Mouse (Mus musculus) neural tube, embryonic 12.5 days (tissue): ENCODE data around the gene Nutm1. TPM values are rescaled to one million over a fixed set of nuclear protein-coding genes. Genes with fewer than 3 reads are reported as not detected.

Source experiments
- ATAC-seq: fragments of 200-750 bp; cut with Nextera tagmentation; 2 replicates; pipeline ENCODE4 v1.8.0; 2017; ENCODE audit warnings: low read depth, mild to moderate bottlenecking, moderate TSS enrichment, moderate library complexity; ENCODE audit not compliant: low FRiP score
- H3K27ac ChIP-seq: fragments of 300-500 bp; sonication (generic); 2 replicates; pipeline ENCODE4 v1.5.1; 2016
- H3K27me3 ChIP-seq: fragments of 300-500 bp; sonication (generic); replicated peaks from 2 replicates; pipeline ENCODE4 v1.6.1; 2016; ENCODE audit warnings: mild to moderate bottlenecking
- H3K36me3 ChIP-seq: fragments of 300-500 bp; sonication (generic); 2 replicates; pipeline ENCODE4 v1.6.1; 2016; ENCODE audit warnings: mild to moderate bottlenecking
- H3K4me1 ChIP-seq: fragments of 300-500 bp; sonication (generic); 2 replicates; pipeline ENCODE4 v1.6.1; 2016
- H3K4me2 ChIP-seq: fragments of 300-500 bp; sonication (generic); replicated peaks from 2 replicates; pipeline ENCODE4 v1.6.1; 2016; ENCODE audit warnings: mild to moderate bottlenecking
- H3K4me3 ChIP-seq: fragments of 300-500 bp; sonication (generic); 2 replicates; pipeline ENCODE4 v1.5.1; 2016
- H3K9ac ChIP-seq: fragments of 300-500 bp; sonication (generic); 2 replicates; pipeline ENCODE4 v1.6.1; 2016; ENCODE audit warnings: mild to moderate bottlenecking
- H3K9me3 ChIP-seq: fragments of 300-500 bp; sonication (generic); 2 replicates; pipeline ENCODE4 v1.6.1; 2016; ENCODE audit warnings: mild to moderate bottlenecking
- WGBS: fragments of 180-500 bp; shearing (Covaris S2); methylation state at CpG from one replicate; pipeline ENCODE4 v1.1.7; 2016; 5-methylcytosine and 5-hydroxymethylcytosine counted together
- polyA plus RNA-seq: library from polyadenylated mRNA; unstranded; fragments of >200 nt; fragmentation: Nextera tagmentation; extraction: Ambion mirVana; gene quantifications from 2 replicates; pipeline ENCODE4 v1.2.1, GENCODE M21; 2016

Nutm1 gene
- polyA plus RNA-seq, 1 experiment from 2014 or later = not detected

DNA sequence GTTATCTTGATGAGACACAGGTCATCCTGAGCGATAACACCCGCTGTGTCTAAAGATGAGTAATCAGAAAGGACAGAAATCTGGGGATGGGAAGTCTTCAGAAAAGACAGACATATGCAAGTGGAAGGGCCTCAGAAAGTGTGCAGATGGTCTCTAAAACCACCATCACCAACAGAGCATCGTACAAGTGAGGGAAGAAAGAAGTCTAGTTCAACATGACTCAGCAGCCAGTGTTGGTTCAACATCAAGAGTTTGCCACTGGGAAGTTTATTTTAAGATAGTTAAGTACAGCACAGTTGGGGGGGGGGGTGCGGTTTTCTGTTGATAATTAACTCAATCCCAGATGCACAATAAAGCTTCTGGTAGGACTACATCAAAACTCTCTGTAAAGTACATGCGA is 38.2 kb downstream of the Nutm1 start:
- ATAC-seq = no peak
- Histone ChIP-seq H3K4me1 (no peaks in the 10 kb centered on the region), H3K36me3 (no peaks in the 10 kb centered on the region), H3K4me3 (no peak overlapping the region), H3K4me2 (no peak overlapping the region), H3K9me3 (no peaks in the 10 kb centered on the region), H3K27me3 (no peaks in the 10 kb centered on the region), H3K9ac (no peak overlapping the region), H3K27ac (no peak overlapping the region)
- WGBS = 89% methylated on average over 5 of the region's 5 CpGs

DNA sequence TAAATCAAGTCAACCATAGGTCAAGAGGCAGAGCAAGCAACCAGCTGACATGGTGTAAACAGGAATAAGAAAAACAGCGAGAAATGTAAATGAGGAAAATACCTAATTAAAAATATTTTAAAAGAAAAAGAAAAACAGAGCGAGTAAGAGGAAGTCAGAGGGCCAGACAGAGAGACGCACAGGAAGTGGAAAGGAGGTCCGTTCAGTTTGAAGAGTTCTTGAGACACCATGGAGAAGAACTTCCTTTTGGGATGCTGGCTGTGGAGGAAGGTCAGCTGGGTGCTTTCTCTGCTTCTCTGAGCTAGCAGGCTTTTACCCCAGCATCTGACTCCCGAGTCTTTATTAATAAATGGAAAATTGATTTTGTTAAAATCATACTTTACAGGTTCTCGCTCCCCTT is 41.5 kb downstream of the Nutm1 start:
- no peak overlapping the region for H3K4me2 ChIP-seq
- no peak overlapping the region for H3K27ac ChIP-seq
- no peaks in the 10 kb centered on the region for H3K9me3 ChIP-seq
- no peak overlapping the region for H3K4me3 ChIP-seq
- no peak for ATAC-seq
- H3K9ac ChIP-seq = no peak overlapping the region
- H3K27me3 ChIP-seq = no peaks in the 10 kb centered on the region
- H3K4me1 ChIP-seq = no peaks in the 10 kb centered on the region
- 82% methylated on average over 6 of the region's 6 CpGs for WGBS
- no peaks in the 10 kb centered on the region for H3K36me3 ChIP-seq

DNA sequence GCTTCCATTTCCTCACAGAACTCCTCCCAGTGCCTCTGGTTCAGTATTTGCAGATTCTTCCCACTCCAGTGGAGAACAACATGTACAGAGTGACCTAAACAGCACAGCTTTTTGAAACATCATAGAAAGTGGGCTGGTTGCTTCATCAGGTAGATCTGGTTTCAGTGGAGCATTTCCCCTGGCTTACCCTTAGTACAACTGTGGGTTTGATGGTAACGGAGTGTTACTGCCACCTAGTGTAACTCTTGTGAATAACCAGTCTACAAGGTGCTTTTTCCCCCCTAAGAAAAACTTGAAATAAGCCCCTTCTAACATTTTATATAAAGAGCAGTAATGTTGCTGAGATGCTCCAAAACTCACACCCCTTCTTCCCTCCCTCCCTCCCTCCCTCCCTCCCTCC is 43.1 kb downstream of the Nutm1 start:
- ATAC-seq = 0 out of 2 replicates have a peak, but pooled peaks have one; percentile 50
- H3K9ac ChIP-seq = no peak overlapping the region
- 11% methylated on average over 1 of the region's 1 CpGs for WGBS
- no peaks in the 10 kb centered on the region for H3K9me3 ChIP-seq
- no peaks in the 10 kb centered on the region for H3K4me1 ChIP-seq
- no peaks in the 10 kb centered on the region for H3K27me3 ChIP-seq
- H3K27ac ChIP-seq = no peak overlapping the region
- H3K4me3 ChIP-seq = no peak overlapping the region
- H3K4me2 ChIP-seq = no peak overlapping the region
- H3K36me3 ChIP-seq = no peaks in the 10 kb centered on the region

DNA sequence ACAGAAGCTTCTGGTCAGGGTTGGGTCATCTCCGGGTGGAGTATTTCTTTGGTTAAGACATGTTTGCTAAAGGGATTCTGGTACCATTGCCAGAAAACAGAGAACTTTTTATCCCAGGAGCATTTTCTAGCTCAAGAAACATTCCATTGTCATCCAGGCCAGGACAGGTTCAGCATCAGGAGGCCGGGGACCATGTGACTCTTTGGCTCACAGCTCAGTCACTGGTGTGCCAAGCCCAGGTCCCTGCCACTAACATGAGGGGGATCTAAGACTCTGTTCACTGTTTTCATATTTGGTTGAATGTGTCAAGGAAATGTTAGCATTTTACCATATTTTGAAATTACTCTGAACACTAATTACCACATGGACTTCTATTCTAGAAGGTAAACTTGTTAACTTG is 48.4 kb downstream of the Nutm1 start:
- Histone ChIP-seq H3K9ac (no peak overlapping the region), H3K36me3 (no peaks in the 10 kb centered on the region), H3K27ac (no peak overlapping the region), H3K4me1 (no peaks in the 10 kb centered on the region), H3K4me2 (no peak overlapping the region), H3K9me3 (no peaks in the 10 kb centered on the region), H3K27me3 (no peaks in the 10 kb centered on the region), H3K4me3 (no peak overlapping the region)
- ATAC-seq = no peak
- WGBS = 86% methylated on average over 2 of the region's 2 CpGs

DNA sequence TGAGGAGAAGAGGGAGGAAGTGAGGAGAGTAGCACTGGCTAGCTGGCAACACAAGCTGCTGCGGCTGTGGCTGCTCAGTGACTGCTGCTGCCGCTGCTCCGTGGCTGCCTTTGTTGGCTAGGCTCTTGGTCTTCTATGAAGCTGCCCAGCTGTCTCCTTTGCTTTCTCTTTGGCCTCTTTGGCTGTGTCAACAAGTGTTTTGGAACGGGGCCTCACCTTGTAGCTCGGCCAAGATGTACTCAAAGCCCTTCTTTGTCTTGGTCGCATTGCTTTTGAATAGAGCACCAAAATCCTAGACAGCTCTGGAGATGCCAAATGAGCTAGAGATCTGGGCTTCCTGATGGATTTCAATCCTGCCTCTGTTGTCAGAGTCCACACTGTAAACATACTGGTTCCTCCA is 48.9 kb downstream of the Nutm1 start:
- Histone ChIP-seq H3K4me2 (no peak overlapping the region), H3K27me3 (no peaks in the 10 kb centered on the region), H3K9me3 (no peaks in the 10 kb centered on the region), H3K27ac (no peak overlapping the region), H3K4me1 (no peaks in the 10 kb centered on the region), H3K36me3 (no peaks in the 10 kb centered on the region), H3K4me3 (no peak overlapping the region), H3K9ac (no peak overlapping the region)
- no peak for ATAC-seq
- 83% methylated on average over 6 of the region's 6 CpGs for WGBS

GRCm38 (mm10) chr2:112203056-112203455 is 56.0 kb downstream of the Nutm1 start:
- Histone ChIP-seq H3K4me3 (no peak overlapping the region), H3K27ac (no peak overlapping the region), H3K4me2 (no peak overlapping the region), H3K9ac (no peak overlapping the region), H3K9me3 (no peaks in the 10 kb centered on the region), H3K27me3 (no peaks in the 10 kb centered on the region), H3K4me1 (no peaks in the 10 kb centered on the region), H3K36me3 (no peaks in the 10 kb centered on the region)
- 79% methylated on average over 6 of the region's 6 CpGs for WGBS
- ATAC-seq = no peak

Other genes starting within 250 kb of the Nutm1 start
- gene Olfr1310, start 246.6 kb downstream of the Nutm1 start, polyA plus RNA-seq = not detected in 2 replicates
- gene Olfr1311, start 234.9 kb downstream of the Nutm1 start, polyA plus RNA-seq = not detected in 2 replicates
- gene Olfr1312, start 209.1 kb downstream of the Nutm1 start, polyA plus RNA-seq = not detected in 2 replicates
- gene Olfr1313, start 181.4 kb downstream of the Nutm1 start, polyA plus RNA-seq = not detected in 2 replicates
- not detected in 2 replicates for gene Olfr1314, start 162.5 kb downstream of the Nutm1 start, polyA plus RNA-seq
- gene Olfr1315-ps1, start 143.9 kb downstream of the Nutm1 start, polyA plus RNA-seq = not detected in 2 replicates
- not detected in 2 replicates for gene Olfr1316, start 124.3 kb downstream of the Nutm1 start, polyA plus RNA-seq
- not detected in 2 replicates for gene Olfr1317, start 119.0 kb downstream of the Nutm1 start, polyA plus RNA-seq
- not detected in 2 replicates for gene Olfr1318, start 105.1 kb downstream of the Nutm1 start, polyA plus RNA-seq
- gene Lpcat4, start 19.8 kb downstream of the Nutm1 start, polyA plus RNA-seq = 15.9 and 16.8 TPM in 2 replicates
- 140 and 154 TPM in 2 replicates for gene Nop10, start 2.6 kb upstream of the Nutm1 start, polyA plus RNA-seq
- 15.7 and 19.4 TPM in 2 replicates for gene Slc12a6, start 6.5 kb upstream of the Nutm1 start, polyA plus RNA-seq
- not detected in 2 replicates for gene Gm21985, start 7.0 kb upstream of the Nutm1 start, polyA plus RNA-seq
- gene Emc4, start 108.7 kb upstream of the Nutm1 start, polyA plus RNA-seq = 122 and 132 TPM in 2 replicates
- gene Katnbl1, start 119.9 kb upstream of the Nutm1 start, polyA plus RNA-seq = 46.9 and 48.8 TPM in 2 replicates
- gene Emc7, start 195.7 kb upstream of the Nutm1 start, polyA plus RNA-seq = 13.8 and 14.6 TPM in 2 replicates
- gene Chrm5, start 221.5 kb upstream of the Nutm1 start, polyA plus RNA-seq = 0.11 and 0.45 TPM in 2 replicates
- 8.5 and 10.7 TPM in 2 replicates for gene Aven, start 233.7 kb upstream of the Nutm1 start, polyA plus RNA-seq